Comparison of ENCODE assay signal across 15 mouse cellular contexts in genomic region chr1:123902628-123903027, GRCm38 (mm10).
DNase-seq lines count a peak whose midpoint lies in the region; ATAC-seq and TF ChIP-seq lines count a peak whose summit lies in the region.
"Had no signal": no experiment of that assay in that cellular context is flagged by ENCODE, and none has a peak within 500 bp of the region (broad histone marks: within the 10 kb centered on the region; RNA-seq: fewer than 3 reads in every experiment).

No protein-coding gene starts in this region.

- no peaks in the 10 kb centered on the region for H3K9me3 ChIP-seq in forebrain, postnatal 0 days (ENCODE audit: low read length)
- no peaks in the 10 kb centered on the region for H3K9me3 ChIP-seq in hindbrain, embryonic 13.5 days
- H3K9me3 ChIP-seq: midbrain, embryonic 13.5 days had no signal

- H3K36me3 ChIP-seq in forebrain, postnatal 0 days (ENCODE audit: insufficient read depth), result no peaks in the 10 kb centered on the region
- H3K36me3 ChIP-seq in hindbrain, embryonic 13.5 days, result no peaks in the 10 kb centered on the region
- H3K36me3 ChIP-seq: midbrain, embryonic 13.5 days had no signal

- TF ChIP-seq POLR2A in brain, embryonic 14.5 days (IDR thresholded peaks at IDR 0.05; ENCODE audit: borderline replicate concordance, extremely low read depth, insufficient read depth, insufficient read length, poor library complexity, severe bottlenecking), result no peak
- TF ChIP-seq POLR2A in olfactory bulb, adult 2 months (IDR thresholded peaks at IDR 0.05; ENCODE audit: insufficient read depth, low read depth, low read length), result no peak

- H3K9ac ChIP-seq in forebrain, postnatal 0 days, result no peak overlapping the region
- no peak overlapping the region for H3K9ac ChIP-seq in hindbrain, embryonic 13.5 days
- H3K9ac ChIP-seq: midbrain, embryonic 13.5 days had no signal

- no peak overlapping the region for H3K27ac ChIP-seq in forebrain, postnatal 0 days (ENCODE audit: low read depth, low read length)
- H3K27ac ChIP-seq in olfactory bulb, adult 2 months (ENCODE audit: insufficient read depth, low read depth, low read length), result peak overlapping the region; percentile 29; the same call in 1 of the 2 replicates
- no peak overlapping the region for H3K27ac ChIP-seq in hindbrain, embryonic 13.5 days
- H3K27ac ChIP-seq: hindbrain, postnatal 0 days; midbrain, embryonic 13.5 days had no signal

- no peak for TF ChIP-seq CTCF in brain, embryonic 14.5 days (IDR thresholded peaks at IDR 0.05; ENCODE audit: borderline replicate concordance, extremely low read depth, insufficient read depth, insufficient read length)
- no peak for TF ChIP-seq CTCF in forebrain, postnatal 0 days (IDR thresholded peaks at IDR 0.05; ENCODE audit: low read depth)
- TF ChIP-seq CTCF in olfactory bulb, adult 2 months (IDR thresholded peaks at IDR 0.05; ENCODE audit: insufficient read depth, low read depth, low read length), result no peak

- no peaks in the 10 kb centered on the region for H3K4me1 ChIP-seq in forebrain, postnatal 0 days (ENCODE audit: insufficient read depth)
- H3K4me1 ChIP-seq in olfactory bulb, adult 2 months (ENCODE audit: control insufficient read depth, insufficient read depth, low read length), result peaks cover 2% of the 10 kb centered on the region; the same call in 1 of the 2 replicates
- H3K4me1 ChIP-seq in hindbrain, embryonic 13.5 days (replicated peaks), result no peaks in the 10 kb centered on the region
- H3K4me1 ChIP-seq: midbrain, embryonic 13.5 days had no signal

- DNase-seq in brain, embryonic 14.5 days (ENCODE audit: low read depth), result peak; percentile 84
- DNase-seq in forebrain, postnatal 0 days, result peak; percentile 76
- peak; percentile 91 for DNase-seq in layer of hippocampus, adult 9-11 months
- DNase-seq in MN1 (ENCODE audit: low spot score), result no peak
- DNase-seq: adrenal gland, postnatal 14 days; kidney, postnatal 14 days; liver; spleen, adult 18-20 months had no signal

- WGBS in forebrain, postnatal 0 days, result 49% methylated on average over 5 of the region's 5 CpGs
- 28% methylated on average over 5 of the region's 5 CpGs for WGBS in olfactory bulb, adult 2 months
- 78% methylated on average over 5 of the region's 5 CpGs for WGBS in hindbrain, embryonic 13.5 days

- no peaks in the 10 kb centered on the region for H3K27me3 ChIP-seq in forebrain, postnatal 0 days (ENCODE audit: insufficient read depth, low read length)
- no peaks in the 10 kb centered on the region for H3K27me3 ChIP-seq in hindbrain, embryonic 13.5 days
- H3K27me3 ChIP-seq: CH12.LX; midbrain, embryonic 13.5 days had no signal

- H3K4me3 ChIP-seq in forebrain, postnatal 0 days (ENCODE audit: low read depth, low read length), result no peak overlapping the region
- H3K4me3 ChIP-seq in olfactory bulb, adult 2 months (ENCODE audit: insufficient read depth, low read depth, low read length), result no peak overlapping the region
- no peak overlapping the region for H3K4me3 ChIP-seq in hindbrain, embryonic 13.5 days
- H3K4me3 ChIP-seq: midbrain, embryonic 13.5 days had no signal

- no peak overlapping the region for H3K4me2 ChIP-seq in forebrain, postnatal 0 days (ENCODE audit: low read depth)
- no peak overlapping the region for H3K4me2 ChIP-seq in hindbrain, embryonic 13.5 days
- H3K4me2 ChIP-seq: midbrain, embryonic 13.5 days had no signal

- ATAC-seq in forebrain, postnatal 0 days, result peak; percentile 95
- no peak for ATAC-seq in hindbrain, embryonic 13.5 days (ENCODE audit: low FRiP score)
- no peak for ATAC-seq in monocyte, adult 5-6 weeks (replicated peaks; ENCODE audit: insufficient number of reproducible peaks, low FRiP score, low TSS enrichment, poor library complexity, severe bottlenecking)
- ATAC-seq: hindbrain, postnatal 0 days; lung, postnatal 0 days; midbrain, embryonic 13.5 days had no signal
